Mouse (Mus musculus): Measurements from ENCODE around the gene Fip1l1. TPM values are rescaled to one million over a fixed set of nuclear protein-coding genes. Genes with fewer than 3 reads are reported as not detected.

Fip1l1 gene
- polyA plus RNA-seq, 1 experiment = 18.1 TPM

- Histone ChIP-seq H3K4me3 (ENCODE audit: control insufficient read depth, low read depth, low read length) (no peak overlapping the region), H3K4me1 (ENCODE audit: control insufficient read depth, insufficient read depth, low read length) (no peaks in the 10 kb centered on the region), H3K36me3 (ENCODE audit: control insufficient read depth, insufficient read depth, low read length) (peaks cover 2% of the 10 kb centered on the region), H3K27ac (ENCODE audit: control insufficient read depth, insufficient read depth, low read depth, low read length) (no peak overlapping the region), H3K27me3 (ENCODE audit: control insufficient read depth, insufficient read depth, low read length) (no peaks in the 10 kb centered on the region)
- TF ChIP-seq POLR2A (IDR thresholded peaks at IDR 0.05; ENCODE audit: control insufficient read depth, low read depth, low read length) (no peak), CTCF (IDR thresholded peaks at IDR 0.05; ENCODE audit: control insufficient read depth, insufficient read depth, insufficient replicate concordance, low read depth, low read length) (no peak)
These were observed 57.9 kb downstream of the Fip1l1 start for GRCm38 (mm10) chr5:74593147-74593546.

- Histone ChIP-seq H3K27ac (ENCODE audit: control insufficient read depth, insufficient read depth, low read depth, low read length) (no peak overlapping the region), H3K4me3 (ENCODE audit: control insufficient read depth, low read depth, low read length) (no peak overlapping the region), H3K4me1 (ENCODE audit: control insufficient read depth, insufficient read depth, low read length) (no peaks in the 10 kb centered on the region), H3K27me3 (ENCODE audit: control insufficient read depth, insufficient read depth, low read length) (no peaks in the 10 kb centered on the region), H3K36me3 (ENCODE audit: control insufficient read depth, insufficient read depth, low read length) (no peaks in the 10 kb centered on the region; the same call in 1 of the 2 replicates)
- TF ChIP-seq POLR2A (IDR thresholded peaks at IDR 0.05; ENCODE audit: control insufficient read depth, low read depth, low read length) (no peak), CTCF (IDR thresholded peaks at IDR 0.05; ENCODE audit: control insufficient read depth, insufficient read depth, insufficient replicate concordance, low read depth, low read length) (no peak)
These were observed 64.8 kb downstream of the Fip1l1 start for GRCm38 (mm10) chr5:74600010-74600409.

GRCm38 (mm10) chr5:74601171-74601570, 65.9 kb downstream of the Fip1l1 start:
- TF ChIP-seq CTCF (IDR thresholded peaks at IDR 0.05; ENCODE audit: control insufficient read depth, insufficient read depth, insufficient replicate concordance, low read depth, low read length) (no peak), POLR2A (IDR thresholded peaks at IDR 0.05; ENCODE audit: control insufficient read depth, low read depth, low read length) (no peak)
- Histone ChIP-seq H3K27ac (ENCODE audit: control insufficient read depth, insufficient read depth, low read depth, low read length) (no peak overlapping the region), H3K4me1 (ENCODE audit: control insufficient read depth, insufficient read depth, low read length) (no peaks in the 10 kb centered on the region), H3K27me3 (ENCODE audit: control insufficient read depth, insufficient read depth, low read length) (no peaks in the 10 kb centered on the region), H3K4me3 (ENCODE audit: control insufficient read depth, low read depth, low read length) (no peak overlapping the region), H3K36me3 (ENCODE audit: control insufficient read depth, insufficient read depth, low read length) (no peaks in the 10 kb centered on the region; the same call in 1 of the 2 replicates)

- Histone ChIP-seq H3K36me3 (ENCODE audit: control insufficient read depth, insufficient read depth, low read length) (no peaks in the 10 kb centered on the region), H3K27ac (ENCODE audit: control insufficient read depth, insufficient read depth, low read depth, low read length) (no peak overlapping the region)
- TF ChIP-seq POLR2A (IDR thresholded peaks at IDR 0.05; ENCODE audit: control insufficient read depth, low read depth, low read length) = no peak
These were observed 66.7 kb downstream of the Fip1l1 start for GRCm38 (mm10) chr5:74601965-74602364.

GRCm38 (mm10) chr5:74602371-74602770, 67.1 kb downstream of the Fip1l1 start:
- Histone ChIP-seq H3K36me3 (ENCODE audit: control insufficient read depth, insufficient read depth, low read length) (no peaks in the 10 kb centered on the region), H3K27me3 (ENCODE audit: control insufficient read depth, insufficient read depth, low read length) (no peaks in the 10 kb centered on the region), H3K4me3 (ENCODE audit: control insufficient read depth, low read depth, low read length) (no peak overlapping the region), H3K27ac (ENCODE audit: control insufficient read depth, insufficient read depth, low read depth, low read length) (no peak overlapping the region), H3K4me1 (ENCODE audit: control insufficient read depth, insufficient read depth, low read length) (no peaks in the 10 kb centered on the region)
- no peak for TF ChIP-seq POLR2A (IDR thresholded peaks at IDR 0.05; ENCODE audit: control insufficient read depth, low read depth, low read length)
- no peak for TF ChIP-seq CTCF (IDR thresholded peaks at IDR 0.05; ENCODE audit: control insufficient read depth, insufficient read depth, insufficient replicate concordance, low read depth, low read length)

More at GRCm38 (mm10) chr5:74601965-74602364, 66.7 kb downstream of the Fip1l1 start:
- no peaks in the 10 kb centered on the region for H3K4me1 ChIP-seq (ENCODE audit: control insufficient read depth, insufficient read depth, low read length)
- H3K4me3 ChIP-seq (ENCODE audit: control insufficient read depth, low read depth, low read length) = no peak overlapping the region
- no peaks in the 10 kb centered on the region for H3K27me3 ChIP-seq (ENCODE audit: control insufficient read depth, insufficient read depth, low read length)

- no peaks in the 10 kb centered on the region for H3K27me3 ChIP-seq (ENCODE audit: control insufficient read depth, insufficient read depth, low read length)
- TF ChIP-seq POLR2A (IDR thresholded peaks at IDR 0.05; ENCODE audit: control insufficient read depth, low read depth, low read length) (no peak), CTCF (IDR thresholded peaks at IDR 0.05; ENCODE audit: control insufficient read depth, insufficient read depth, insufficient replicate concordance, low read depth, low read length) (no peak)
- no peaks in the 10 kb centered on the region for H3K4me1 ChIP-seq (ENCODE audit: control insufficient read depth, insufficient read depth, low read length)
- H3K4me3 ChIP-seq (ENCODE audit: control insufficient read depth, low read depth, low read length) = no peak overlapping the region
- no peaks in the 10 kb centered on the region for H3K36me3 ChIP-seq (ENCODE audit: control insufficient read depth, insufficient read depth, low read length)
- no peak overlapping the region for H3K27ac ChIP-seq (ENCODE audit: control insufficient read depth, insufficient read depth, low read depth, low read length)
These were observed 68.1 kb downstream of the Fip1l1 start for GRCm38 (mm10) chr5:74603306-74603705.

GRCm38 (mm10) chr5:74606213-74606612, 71.0 kb downstream of the Fip1l1 start:
- Histone ChIP-seq H3K27ac (ENCODE audit: control insufficient read depth, insufficient read depth, low read depth, low read length) (no peak overlapping the region), H3K4me3 (ENCODE audit: control insufficient read depth, low read depth, low read length) (no peak overlapping the region), H3K4me1 (ENCODE audit: control insufficient read depth, insufficient read depth, low read length) (no peaks in the 10 kb centered on the region), H3K27me3 (ENCODE audit: control insufficient read depth, insufficient read depth, low read length) (no peaks in the 10 kb centered on the region), H3K36me3 (ENCODE audit: control insufficient read depth, insufficient read depth, low read length) (no peaks in the 10 kb centered on the region)
- TF ChIP-seq CTCF (IDR thresholded peaks at IDR 0.05; ENCODE audit: control insufficient read depth, insufficient read depth, insufficient replicate concordance, low read depth, low read length) (no peak), POLR2A (IDR thresholded peaks at IDR 0.05; ENCODE audit: control insufficient read depth, low read depth, low read length) (no peak)

- no peaks in the 10 kb centered on the region for H3K4me1 ChIP-seq (ENCODE audit: control insufficient read depth, insufficient read depth, low read length)
- no peak for TF ChIP-seq CTCF (IDR thresholded peaks at IDR 0.05; ENCODE audit: control insufficient read depth, insufficient read depth, insufficient replicate concordance, low read depth, low read length)
- no peak for TF ChIP-seq POLR2A (IDR thresholded peaks at IDR 0.05; ENCODE audit: control insufficient read depth, low read depth, low read length)
- no peak overlapping the region for H3K27ac ChIP-seq (ENCODE audit: control insufficient read depth, insufficient read depth, low read depth, low read length)
- H3K27me3 ChIP-seq (ENCODE audit: control insufficient read depth, insufficient read depth, low read length) = no peaks in the 10 kb centered on the region
- H3K4me3 ChIP-seq (ENCODE audit: control insufficient read depth, low read depth, low read length) = no peak overlapping the region
- H3K36me3 ChIP-seq (ENCODE audit: control insufficient read depth, insufficient read depth, low read length) = no peaks in the 10 kb centered on the region
These were observed 75.3 kb downstream of the Fip1l1 start for GRCm38 (mm10) chr5:74610511-74610910.
